Mouse (Mus musculus) ES-E14 (cell line): ENCODE data around the gene Tnnc2.

Source experiments
- CHD2 ChIP-seq: IDR thresholded peaks from 2 replicates; pipeline ENCODE4 v1.6.1; 2014; ENCODE audit warnings: mild to moderate bottlenecking, low read depth, low read length, inconsistent platforms
- HCFC1 ChIP-seq: IDR thresholded peaks from 2 replicates; pipeline ENCODE4 v1.6.1; 2012; ENCODE audit warnings: low read length, inconsistent platforms, borderline replicate concordance; ENCODE audit not compliant: insufficient read depth
- MAFK ChIP-seq: IDR thresholded peaks from 2 replicates; pipeline ENCODE4 v1.6.1; 2014; ENCODE audit warnings: mild to moderate bottlenecking, low read depth, low read length, inconsistent platforms; ENCODE audit not compliant: insufficient read depth
- ZC3H11A ChIP-seq: IDR thresholded peaks from 2 replicates; pipeline ENCODE4 v1.6.1; 2012; ENCODE audit warnings: low read depth, mild to moderate bottlenecking, inconsistent platforms, low read length, borderline replicate concordance
- ZNF384 ChIP-seq: IDR thresholded peaks from 2 replicates; pipeline ENCODE4 v1.6.1; 2012; ENCODE audit warnings: low read depth, low read length, inconsistent platforms

GRCm38 (mm10) chr2:164821060-164821459 is 41.3 kb upstream of the Tnnc2 start:
- TF ChIP-seq HCFC1 = no peak
- TF ChIP-seq ZNF384 = no peak
- no peak for TF ChIP-seq CHD2
- no peak for TF ChIP-seq MAFK
- no peak for TF ChIP-seq ZC3H11A
